Mouse (Mus musculus): Measurements from ENCODE around the gene Cacul1.

DNA sequence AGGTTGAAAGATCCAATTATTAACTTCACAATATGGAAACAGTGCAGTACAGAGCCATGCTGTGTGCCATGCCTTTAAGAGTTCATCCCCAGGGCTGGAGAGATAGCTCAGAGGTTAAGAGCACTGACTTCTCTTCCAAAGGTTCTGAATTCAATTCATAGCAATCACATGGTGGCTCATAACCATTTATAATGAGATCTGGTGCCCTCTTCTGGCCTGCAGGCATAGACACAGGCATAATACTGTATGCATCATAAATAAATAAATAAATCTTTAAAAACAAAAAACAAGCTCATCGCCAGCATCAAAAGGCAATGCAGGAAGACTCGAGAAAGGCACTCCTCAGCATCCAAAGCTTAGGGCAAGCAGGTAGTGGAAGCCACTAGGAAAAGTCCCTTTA is 37.5 kb downstream of the Cacul1 start:
- TF ChIP-seq CTCF (IDR thresholded peaks at IDR 0.05; ENCODE audit: borderline replicate concordance, control insufficient read depth, extremely low read depth, insufficient read depth, low read length, poor library complexity): no peak
- no peak for TF ChIP-seq POLR2A (IDR thresholded peaks at IDR 0.05; ENCODE audit: control insufficient read depth, extremely low read depth, insufficient read depth, low read length, poor library complexity)

Data from thymus, adult 2 months (tissue).